Mouse (Mus musculus): ENCODE data around the gene Alk.

GRCm38 (mm10) chr17:72039176-72039948, 565.1 kb downstream of the Alk start:
- TF ChIP-seq CTCF (IDR thresholded peaks at IDR 0.05; ENCODE audit: borderline replicate concordance, control insufficient read depth, extremely low read depth, insufficient read depth, low read length, poor library complexity) (no peak), POLR2A (IDR thresholded peaks at IDR 0.05; ENCODE audit: control insufficient read depth, extremely low read depth, insufficient read depth, low read length, poor library complexity) (no peak)

Data from thymus, adult 2 months (tissue).